Mouse (Mus musculus): ENCODE data around the gene Gabarapl1. TPM values are rescaled to one million over a fixed set of nuclear protein-coding genes. Genes with fewer than 3 reads are reported as not detected.
A peak's percentile ranks its signal among the peaks of the same experiment; 100 is the strongest.

Gabarapl1 gene
- polyA plus RNA-seq, 1 experiment from 2014 or later = 126 TPM

DNA sequence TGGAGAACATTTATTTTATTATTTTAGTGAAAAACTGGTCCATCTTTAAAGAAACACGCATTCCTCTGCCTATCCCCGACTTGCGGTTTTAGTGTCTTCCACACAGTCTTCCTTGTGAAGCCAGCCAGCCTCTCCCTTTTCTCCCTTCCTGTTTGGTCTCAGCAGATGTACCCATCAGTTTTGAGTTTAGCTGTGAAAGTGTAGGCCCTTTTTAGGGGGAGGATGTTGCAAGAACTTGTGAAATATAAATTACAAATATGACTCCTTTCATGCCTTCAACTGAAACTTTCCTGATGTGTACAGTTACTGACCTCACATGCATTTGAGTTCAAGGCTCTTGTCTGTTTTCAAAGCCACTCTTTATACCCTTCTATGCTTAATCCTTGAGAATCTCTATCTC, 17.9 kb upstream of the Gabarapl1 start:
- ATAC-seq = no peak
- Histone ChIP-seq H3K9me3 (replicated peaks) (no peaks in the 10 kb centered on the region), H3K27ac (no peak overlapping the region), H3K4me2 (no peak overlapping the region), H3K27me3 (no peaks in the 10 kb centered on the region), H3K4me3 (no peak overlapping the region), H3K36me3 (ENCODE audit: poor library complexity, severe bottlenecking) (no peaks in the 10 kb centered on the region), H3K4me1 (no peaks in the 10 kb centered on the region), H3K9ac (no peak overlapping the region)
- 92% methylated on average over 3 of the region's 3 CpGs for WGBS

DNA sequence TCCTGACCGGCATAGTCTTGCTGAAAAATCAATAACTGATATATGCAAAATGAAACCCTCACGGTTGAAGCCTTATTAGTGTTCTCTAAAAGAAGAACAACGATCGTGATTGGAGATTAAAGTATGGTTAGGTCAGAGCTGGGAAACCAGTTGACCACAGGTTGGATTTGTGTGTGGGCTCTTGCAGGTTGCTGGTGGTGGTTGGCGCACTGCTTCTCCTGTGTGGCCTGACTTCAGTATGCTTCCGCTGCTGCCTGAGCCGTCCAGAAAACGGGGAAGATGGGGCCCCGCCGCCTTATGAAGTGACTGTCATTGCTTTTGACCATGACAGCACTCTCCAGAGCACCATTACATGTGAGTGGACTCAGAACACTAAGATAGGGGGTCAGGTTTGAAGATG, 16.6 kb upstream of the Gabarapl1 start:
- 92% methylated on average over 10 of the region's 10 CpGs for WGBS
- no peaks in the 10 kb centered on the region for H3K36me3 ChIP-seq (ENCODE audit: poor library complexity, severe bottlenecking)
- no peak overlapping the region for H3K4me2 ChIP-seq
- no peaks in the 10 kb centered on the region for H3K27me3 ChIP-seq
- H3K4me1 ChIP-seq = no peaks in the 10 kb centered on the region
- no peak overlapping the region for H3K4me3 ChIP-seq
- H3K9ac ChIP-seq = no peak overlapping the region
- no peak for ATAC-seq
- no peaks in the 10 kb centered on the region for H3K9me3 ChIP-seq (replicated peaks)
- H3K27ac ChIP-seq = no peak overlapping the region

DNA sequence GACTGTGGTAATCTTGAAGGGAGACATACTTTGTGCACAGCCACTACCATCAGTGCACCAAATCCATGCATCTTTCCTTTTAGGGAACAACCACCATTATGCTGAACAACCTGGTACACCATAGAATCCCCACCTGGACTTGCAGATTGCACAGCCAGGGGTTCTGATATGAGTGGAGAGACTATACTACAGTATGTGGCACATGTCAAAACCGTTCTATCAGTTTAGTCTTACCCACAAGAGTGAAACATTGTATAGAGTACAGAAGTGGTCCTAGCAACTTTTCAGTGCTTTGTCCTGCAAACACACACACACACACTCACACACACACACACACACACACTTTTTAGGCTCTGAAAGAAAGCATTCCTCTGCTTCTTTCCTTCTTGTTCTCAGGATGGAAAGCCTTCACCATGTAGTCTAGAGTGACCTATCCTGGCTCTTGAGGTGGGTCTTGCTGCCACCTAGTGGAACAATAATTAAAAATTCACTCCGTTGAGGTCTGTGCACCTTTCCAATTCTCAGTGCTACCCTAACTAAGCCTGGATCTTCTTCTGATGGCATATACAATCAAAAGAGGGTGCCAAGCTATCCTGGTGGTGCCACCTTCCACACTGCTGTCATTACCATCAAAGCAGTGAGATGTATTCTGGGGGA, 15.1 kb upstream of the Gabarapl1 start:
- WGBS = 51% methylated on average over 2 of the region's 2 CpGs

DNA sequence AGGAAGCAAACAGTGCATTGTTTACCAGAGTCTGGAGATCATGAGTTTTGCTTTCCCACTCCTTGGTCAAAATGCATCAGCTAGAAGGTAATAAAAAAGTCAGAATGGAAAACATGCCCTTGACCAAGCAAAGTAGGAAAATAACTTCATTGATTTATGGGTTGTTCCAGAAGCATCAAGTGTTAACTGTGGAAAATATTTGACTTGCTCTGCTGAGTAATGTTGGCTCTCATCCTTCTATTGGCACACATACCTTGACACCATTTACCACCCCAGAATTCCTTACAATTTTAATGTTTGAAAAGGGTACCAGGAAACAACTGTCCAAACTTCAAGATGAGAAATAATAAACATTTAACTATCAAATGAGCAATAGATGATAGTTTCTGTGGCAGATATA, 6.9 kb upstream of the Gabarapl1 start:
- H3K4me1 ChIP-seq = no peaks in the 10 kb centered on the region
- no peak for ATAC-seq
- no peak overlapping the region for H3K4me2 ChIP-seq
- no peak overlapping the region for H3K27ac ChIP-seq
- H3K4me3 ChIP-seq = no peak overlapping the region
- no peaks in the 10 kb centered on the region for H3K27me3 ChIP-seq
- H3K36me3 ChIP-seq (ENCODE audit: poor library complexity, severe bottlenecking) = no peaks in the 10 kb centered on the region
- H3K9ac ChIP-seq = no peak overlapping the region
- H3K9me3 ChIP-seq (replicated peaks) = no peaks in the 10 kb centered on the region

More for the DNA sequence above, 15.1 kb upstream of the Gabarapl1 start:
- H3K4me2 ChIP-seq = no peak overlapping the region
- no peaks in the 10 kb centered on the region for H3K36me3 ChIP-seq (ENCODE audit: poor library complexity, severe bottlenecking)
- no peak overlapping the region for H3K9ac ChIP-seq
- H3K27me3 ChIP-seq = no peaks in the 10 kb centered on the region
- H3K27ac ChIP-seq = no peak overlapping the region
- H3K4me3 ChIP-seq = no peak overlapping the region
- H3K4me1 ChIP-seq = no peaks in the 10 kb centered on the region
- no peaks in the 10 kb centered on the region for H3K9me3 ChIP-seq (replicated peaks)
- ATAC-seq = peak; percentile 83

DNA sequence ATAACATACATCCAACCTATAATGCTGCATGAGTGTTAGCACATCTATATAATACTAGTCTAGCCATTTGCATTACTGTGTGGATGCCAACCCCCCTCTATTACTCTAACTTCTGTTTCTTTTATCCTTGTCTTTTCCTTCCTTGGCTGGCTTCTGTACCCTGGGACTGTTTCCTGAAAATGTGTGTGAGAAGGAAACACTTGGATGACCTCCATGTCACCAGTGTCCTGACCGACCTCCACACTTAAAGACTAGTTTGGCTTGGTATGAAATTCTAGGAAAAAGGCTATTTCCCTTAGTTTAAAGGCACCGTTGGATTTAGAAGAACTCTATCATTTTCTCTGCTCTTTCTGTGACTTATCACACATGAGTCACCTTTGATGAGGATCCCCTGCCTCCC, 5.5 kb upstream of the Gabarapl1 start:
- 91% methylated on average over 2 of the region's 2 CpGs for WGBS
- H3K9ac ChIP-seq = no peak overlapping the region
- H3K27me3 ChIP-seq = no peaks in the 10 kb centered on the region
- H3K27ac ChIP-seq = no peak overlapping the region
- H3K36me3 ChIP-seq (ENCODE audit: poor library complexity, severe bottlenecking) = no peaks in the 10 kb centered on the region
- H3K9me3 ChIP-seq (replicated peaks) = no peaks in the 10 kb centered on the region
- H3K4me3 ChIP-seq = no peak overlapping the region
- ATAC-seq = no peak
- H3K4me1 ChIP-seq = peaks cover 2% of the 10 kb centered on the region; the same call in 1 of the 2 replicates
- H3K4me2 ChIP-seq = no peak overlapping the region

DNA sequence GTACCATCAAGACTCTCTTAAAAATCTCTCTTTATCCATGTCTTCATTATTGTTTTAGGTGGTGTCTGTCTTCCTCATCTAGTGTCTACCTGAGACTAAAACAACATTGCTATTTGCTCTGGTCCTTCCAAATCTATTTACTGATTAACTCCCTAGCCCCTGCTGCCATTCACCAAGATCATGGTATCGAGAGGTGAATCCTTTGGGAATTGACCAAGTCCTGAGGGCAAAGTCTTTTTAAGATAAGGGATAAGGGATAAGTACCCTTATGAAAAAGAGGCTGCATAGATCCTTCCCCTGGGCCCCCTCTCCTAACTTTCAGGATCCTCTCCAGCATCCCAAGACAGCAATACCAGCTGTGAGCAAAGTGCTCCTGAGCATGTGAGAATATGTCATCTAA, 3.4 kb upstream of the Gabarapl1 start:
- H3K4me2 ChIP-seq = no peak overlapping the region
- no peaks in the 10 kb centered on the region for H3K9me3 ChIP-seq (replicated peaks)
- H3K27ac ChIP-seq = no peak overlapping the region
- WGBS = 93% methylated on average over 1 of the region's 1 CpGs
- peaks cover 7% of the 10 kb centered on the region for H3K4me1 ChIP-seq
- H3K9ac ChIP-seq = no peak overlapping the region
- no peaks in the 10 kb centered on the region for H3K27me3 ChIP-seq
- H3K4me3 ChIP-seq = no peak overlapping the region
- H3K36me3 ChIP-seq (ENCODE audit: poor library complexity, severe bottlenecking) = no peaks in the 10 kb centered on the region
- ATAC-seq = no peak

DNA sequence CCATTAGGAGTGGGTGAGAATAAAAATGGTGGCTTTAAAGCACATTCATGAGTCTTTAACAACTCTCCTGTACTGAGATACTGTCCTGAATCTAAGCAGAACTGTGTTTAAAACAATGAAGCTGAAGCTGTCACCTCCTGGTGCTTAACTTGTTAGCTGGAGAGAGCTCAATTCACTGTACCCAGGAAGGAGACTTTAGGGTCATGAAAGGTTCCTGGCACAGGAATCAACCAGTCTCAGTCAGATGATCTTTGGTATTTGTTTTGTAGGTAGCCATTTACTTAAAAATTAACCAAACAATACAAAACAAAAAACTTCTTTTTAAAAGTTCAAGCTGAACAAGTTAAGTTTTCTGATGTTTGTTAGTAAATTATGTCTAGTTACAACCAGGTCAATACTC, 2.7 kb upstream of the Gabarapl1 start:
- peaks cover 14% of the 10 kb centered on the region for H3K4me1 ChIP-seq
- no peak overlapping the region for H3K9ac ChIP-seq
- H3K4me2 ChIP-seq = no peak overlapping the region
- no peaks in the 10 kb centered on the region for H3K9me3 ChIP-seq (replicated peaks)
- H3K27ac ChIP-seq = no peak overlapping the region
- no peak for ATAC-seq
- H3K27me3 ChIP-seq = no peaks in the 10 kb centered on the region
- no peak overlapping the region for H3K4me3 ChIP-seq
- H3K36me3 ChIP-seq (ENCODE audit: poor library complexity, severe bottlenecking) = no peaks in the 10 kb centered on the region

DNA sequence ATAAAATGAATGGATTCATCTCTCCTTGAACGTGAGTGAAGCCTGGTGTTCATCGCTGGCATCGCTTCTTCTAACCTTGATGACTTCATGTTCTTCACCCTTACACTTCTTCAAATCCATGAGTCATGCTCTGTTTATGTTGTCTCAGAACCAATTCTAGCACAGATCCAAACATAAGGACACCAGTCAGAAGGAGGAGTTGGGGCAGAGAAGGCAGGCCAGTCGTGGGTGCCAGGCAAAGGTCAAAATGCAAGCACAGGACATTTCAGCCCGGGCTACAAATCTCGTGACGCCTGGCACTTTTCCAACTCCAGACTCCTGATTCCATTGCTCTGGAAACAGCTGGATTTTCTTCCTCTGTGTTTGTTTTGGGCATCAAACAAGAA, 411 bp upstream of the Gabarapl1 start:
- peaks cover 21% of the 10 kb centered on the region for H3K4me1 ChIP-seq
- WGBS = 35% methylated on average over 7 of the region's 7 CpGs
- peak; percentile 33 for ATAC-seq
- peak overlapping the region; percentile 37 for H3K27ac ChIP-seq
- peak overlapping the region; percentile 83; the same call in 1 of the 2 replicates for H3K9ac ChIP-seq
- peak overlapping the region; percentile 75 for H3K4me2 ChIP-seq
- peaks cover 5% of the 10 kb centered on the region; the same call in 1 of the 2 replicates for H3K36me3 ChIP-seq (ENCODE audit: poor library complexity, severe bottlenecking)
- H3K9me3 ChIP-seq (replicated peaks) = no peaks in the 10 kb centered on the region
- peak overlapping the region; percentile 90 for H3K4me3 ChIP-seq
- H3K27me3 ChIP-seq = no peaks in the 10 kb centered on the region

DNA sequence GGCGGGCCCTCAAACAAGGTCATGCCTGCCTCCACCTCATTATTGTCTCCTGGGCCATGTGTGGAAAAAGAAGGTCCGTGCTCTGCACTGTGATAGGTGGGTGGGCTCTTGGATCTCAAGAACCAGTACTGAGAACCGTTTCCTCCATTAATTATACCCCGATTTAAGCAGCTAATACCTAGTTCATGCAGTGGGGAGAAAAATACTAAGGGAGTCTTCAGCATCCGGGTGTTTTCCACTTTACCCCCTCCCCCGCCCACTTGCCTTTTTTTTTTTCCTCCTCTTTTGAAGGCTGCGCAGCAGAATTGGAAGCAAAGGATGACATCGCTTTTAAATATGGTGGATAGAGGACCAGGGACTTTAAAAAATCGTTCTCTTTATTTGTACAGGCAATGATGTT, 1.1 kb downstream of the Gabarapl1 start:
- Histone ChIP-seq H3K4me3 (peak overlapping the region; percentile 90), H3K9me3 (replicated peaks) (no peaks in the 10 kb centered on the region), H3K36me3 (ENCODE audit: poor library complexity, severe bottlenecking) (peaks cover 19% of the 10 kb centered on the region), H3K4me2 (peak overlapping the region; percentile 75), H3K4me1 (peaks cover 21% of the 10 kb centered on the region), H3K27ac (peak overlapping the region; percentile 37), H3K9ac (peak overlapping the region; percentile 83), H3K27me3 (no peaks in the 10 kb centered on the region)
- ATAC-seq = peak; percentile 52
- WGBS = 6% methylated on average over 9 of the region's 9 CpGs

DNA sequence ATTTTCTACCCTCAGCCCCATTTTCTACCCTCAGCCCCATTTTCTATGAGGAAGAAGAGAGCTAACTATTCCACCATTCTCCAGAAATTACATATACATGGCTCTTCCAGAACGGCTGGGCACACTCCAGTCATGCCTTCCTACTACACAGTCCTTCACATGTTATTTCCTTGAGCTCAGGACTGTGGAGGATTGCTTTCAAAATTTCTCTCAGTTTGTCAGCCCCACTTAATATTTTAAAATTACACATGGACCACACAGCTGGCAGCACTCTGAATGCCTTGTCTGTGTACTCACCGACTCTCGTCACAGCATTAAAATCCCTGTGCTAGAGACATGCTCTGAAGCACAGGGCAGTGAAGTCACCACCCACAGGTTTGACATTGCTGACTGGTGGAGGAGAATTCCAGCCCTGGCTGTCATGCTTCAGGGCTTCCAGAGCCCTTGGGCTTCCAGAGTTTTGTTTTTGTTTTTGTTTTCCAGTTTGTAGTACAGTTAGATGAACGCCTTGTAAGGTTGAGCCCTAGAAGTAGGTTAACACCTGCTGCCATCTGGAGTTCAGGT, 1.7 kb downstream of the Gabarapl1 start:
- ATAC-seq = peak; percentile 11; the same call in 1 of the 2 replicates
- Histone ChIP-seq H3K9me3 (replicated peaks) (no peaks in the 10 kb centered on the region), H3K27me3 (no peaks in the 10 kb centered on the region), H3K4me3 (peak overlapping the region; percentile 90), H3K36me3 (ENCODE audit: poor library complexity, severe bottlenecking) (peaks cover 25% of the 10 kb centered on the region), H3K27ac (no peak overlapping the region; the same call in 1 of the 2 replicates), H3K4me2 (peak overlapping the region; percentile 75), H3K9ac (peak overlapping the region; percentile 83), H3K4me1 (peaks cover 21% of the 10 kb centered on the region)
- WGBS = 62% methylated on average over 4 of the region's 4 CpGs

DNA sequence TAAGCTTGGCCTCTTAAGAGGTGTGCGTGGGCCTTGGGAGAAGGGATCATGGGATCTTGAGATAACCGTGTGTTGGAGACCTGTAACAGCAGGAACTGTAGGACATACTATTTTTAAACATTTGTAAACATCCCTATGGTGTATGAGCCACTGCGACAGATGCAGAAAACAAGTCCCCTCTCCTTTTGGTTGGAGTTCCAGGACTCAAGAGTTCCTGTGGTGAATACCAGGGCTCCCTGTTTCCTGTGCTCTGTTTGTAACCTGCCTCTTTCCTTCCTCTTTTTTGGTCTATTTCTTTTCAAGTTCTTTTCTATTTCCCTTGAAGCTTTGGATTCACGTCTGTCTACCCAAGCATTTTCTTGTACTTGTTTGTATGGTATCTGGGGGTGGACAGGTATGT, 2.8 kb downstream of the Gabarapl1 start:
- peak overlapping the region; percentile 75 for H3K4me2 ChIP-seq
- H3K9ac ChIP-seq = no peak overlapping the region
- peaks cover 35% of the 10 kb centered on the region for H3K36me3 ChIP-seq (ENCODE audit: poor library complexity, severe bottlenecking)
- H3K9me3 ChIP-seq (replicated peaks) = no peaks in the 10 kb centered on the region
- H3K27me3 ChIP-seq = no peaks in the 10 kb centered on the region
- H3K4me3 ChIP-seq = peak overlapping the region; percentile 90; the same call in 1 of the 2 replicates
- H3K27ac ChIP-seq = no peak overlapping the region
- no peak for ATAC-seq
- H3K4me1 ChIP-seq = peaks cover 21% of the 10 kb centered on the region
- WGBS = 90% methylated on average over 4 of the region's 4 CpGs

DNA sequence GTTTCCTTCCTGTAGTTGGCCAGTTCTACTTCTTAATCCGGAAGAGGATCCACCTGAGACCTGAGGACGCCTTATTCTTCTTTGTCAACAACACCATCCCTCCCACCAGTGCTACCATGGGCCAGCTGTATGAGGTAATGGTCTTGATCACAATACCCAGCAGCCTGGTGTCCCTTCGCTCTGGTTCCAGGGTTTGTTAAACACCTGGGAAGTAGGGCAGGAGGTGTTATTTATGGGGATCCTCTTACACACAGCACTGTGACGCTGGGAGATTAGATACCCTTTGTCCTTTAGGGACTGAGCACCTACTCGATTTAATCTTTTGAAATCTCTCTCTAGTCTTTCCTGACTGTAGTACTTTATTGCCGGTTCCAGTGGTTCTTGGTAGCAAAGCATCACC, 5.6 kb downstream of the Gabarapl1 start:
- Histone ChIP-seq H3K27ac (no peak overlapping the region), H3K4me2 (no peak overlapping the region), H3K9ac (no peak overlapping the region), H3K27me3 (no peaks in the 10 kb centered on the region), H3K9me3 (replicated peaks) (no peaks in the 10 kb centered on the region), H3K4me1 (peaks cover 17% of the 10 kb centered on the region), H3K4me3 (no peak overlapping the region), H3K36me3 (ENCODE audit: poor library complexity, severe bottlenecking) (peaks cover 53% of the 10 kb centered on the region)
- no peak for ATAC-seq
- 82% methylated on average over 6 of the region's 6 CpGs for WGBS

DNA sequence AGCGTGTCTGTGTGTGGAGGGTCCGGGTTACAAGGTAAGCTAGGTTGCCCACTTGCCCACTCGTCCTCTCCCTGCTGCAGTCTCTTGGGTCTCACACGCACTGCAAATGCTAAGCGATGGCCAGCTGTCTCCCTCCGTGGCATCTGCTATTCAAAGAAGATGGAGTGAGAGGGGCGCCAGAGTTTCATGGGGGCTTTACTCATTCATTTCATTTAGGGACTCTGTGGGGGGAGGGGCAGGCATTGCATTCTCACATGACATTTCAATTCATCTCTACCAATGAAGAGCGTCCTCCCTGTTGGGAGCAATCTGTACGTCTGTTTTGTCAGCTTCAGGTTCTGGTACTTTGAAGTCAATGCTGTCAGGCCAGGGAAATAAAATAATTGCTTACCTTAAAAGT, 9.0 kb downstream of the Gabarapl1 start:
- peaks cover 53% of the 10 kb centered on the region for H3K36me3 ChIP-seq (ENCODE audit: poor library complexity, severe bottlenecking)
- H3K27me3 ChIP-seq = no peaks in the 10 kb centered on the region
- H3K27ac ChIP-seq = no peak overlapping the region
- WGBS = 71% methylated on average over 9 of the region's 9 CpGs
- H3K4me1 ChIP-seq = peaks cover 4% of the 10 kb centered on the region; the same call in 1 of the 2 replicates
- H3K4me3 ChIP-seq = no peak overlapping the region
- ATAC-seq = no peak
- no peak overlapping the region for H3K4me2 ChIP-seq
- no peak overlapping the region for H3K9ac ChIP-seq
- H3K9me3 ChIP-seq (replicated peaks) = no peaks in the 10 kb centered on the region

Measured in forebrain, embryonic 13.5 days (tissue).